Mouse (Mus musculus) kidney, adult 2 months (tissue): ENCODE measurements around the gene Nlgn1.

ENCODE experiments used
- CTCF ChIP-seq: fragments of 200-500 bp; conservative IDR thresholded peaks from 2 replicates; pipeline ENCODE4 v1.5.1; 2011; ENCODE audit warnings: low read depth, mild to moderate bottlenecking, control low read depth, low read length, moderate library complexity, mixed read lengths; ENCODE audit not compliant: insufficient read depth, insufficient read length
- POLR2A ChIP-seq: fragments of 200-500 bp; IDR thresholded peaks from one replicate; pipeline ENCODE4 v1.6.1; 2011; ENCODE audit warnings: low read depth, low read length, control low read depth

GRCm38 (mm10) chr3:25629198-25629597, 703.1 kb downstream of the Nlgn1 start:
- TF ChIP-seq POLR2A (no peak), CTCF (no peak)
